Mouse (Mus musculus): ENCODE measurements around the gene Herc1.

Herc1 gene

GRCm38 (mm10) chr9:66492361-66492760 lies 142.1 kb downstream of the Herc1 start:
- no peak for DNase-seq (ENCODE audit: low spot score in 2 of 2)

- no peak for DNase-seq (ENCODE audit: low spot score in 2 of 2)
These were observed 143.7 kb downstream of the Herc1 start for GRCm38 (mm10) chr9:66493992-66494391.

DNA sequence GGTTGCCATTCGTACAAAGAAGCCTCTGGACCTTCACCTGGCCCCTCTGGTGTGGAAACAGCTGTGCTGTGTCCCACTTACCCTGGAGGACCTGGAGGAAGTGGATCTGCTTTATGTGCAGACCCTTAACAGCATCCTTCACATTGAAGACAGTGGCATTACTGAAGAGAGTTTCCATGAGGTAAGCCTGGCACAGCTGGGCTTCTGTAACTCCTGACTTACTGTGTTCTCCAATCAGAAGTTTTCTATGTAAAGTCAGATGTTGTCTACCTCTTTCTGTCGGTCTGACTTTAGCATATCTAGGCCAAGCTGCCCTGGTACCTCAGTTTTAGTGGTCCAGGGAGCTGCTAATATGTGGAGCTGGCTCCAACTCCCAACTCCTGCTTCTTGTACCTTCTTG lies 151.0 kb downstream of the Herc1 start:
- no peak for DNase-seq (ENCODE audit: low spot score in 2 of 2)

DNA sequence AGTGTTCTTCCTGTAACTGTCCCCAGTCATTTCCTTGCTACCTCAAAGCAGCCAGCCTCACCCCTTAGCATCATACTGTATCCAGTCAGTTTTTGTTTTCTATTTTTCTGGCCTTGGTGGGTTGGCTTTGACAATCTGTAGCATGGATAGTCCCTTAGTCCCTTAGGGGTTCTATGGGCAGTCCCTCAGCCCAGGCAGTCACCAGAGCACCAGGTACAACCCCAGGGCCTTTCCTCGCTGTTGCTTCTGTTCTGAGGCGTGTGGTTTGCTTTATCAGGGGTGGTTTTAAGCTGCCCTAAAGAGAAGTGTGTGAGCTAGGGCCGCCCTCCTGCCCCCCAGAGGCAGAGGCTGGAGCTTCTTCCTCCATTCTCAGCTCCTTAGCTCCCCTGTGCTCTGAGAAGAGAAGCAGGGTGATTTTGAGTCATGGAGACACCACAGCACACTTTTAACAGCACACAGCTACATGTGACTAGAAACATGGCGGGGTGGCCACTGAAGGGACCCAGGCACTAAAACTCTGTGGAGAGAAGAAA lies 153.7 kb downstream of the Herc1 start:
- DNase-seq (ENCODE audit: low spot score in 2 of 2), result no peak

- DNase-seq (ENCODE audit: low spot score in 2 of 2), result peak; percentile 72 to 74
These were observed 154.3 kb downstream of the Herc1 start for GRCm38 (mm10) chr9:66504518-66504917.

GRCm38 (mm10) chr9:66505141-66505917 lies 155.1 kb downstream of the Herc1 start:
- no peak for DNase-seq (ENCODE audit: low spot score in 2 of 2)

- DNase-seq (ENCODE audit: low spot score in 2 of 2), result no peak
These were observed 155.8 kb downstream of the Herc1 start for GRCm38 (mm10) chr9:66506011-66506410.

- no peak for DNase-seq (ENCODE audit: low spot score in 2 of 2)
These were observed 156.2 kb downstream of the Herc1 start for GRCm38 (mm10) chr9:66506424-66506823.

- DNase-seq (ENCODE audit: low spot score in 2 of 2), result no peak
These were observed 157.4 kb downstream of the Herc1 start for GRCm38 (mm10) chr9:66507684-66508083.

GRCm38 (mm10) chr9:66508890-66509399 lies 158.7 kb downstream of the Herc1 start:
- DNase-seq (ENCODE audit: low spot score in 2 of 2), result no peak

- DNase-seq (ENCODE audit: low spot score in 2 of 2), result no peak
These were observed 160.1 kb downstream of the Herc1 start for GRCm38 (mm10) chr9:66510351-66510841.

GRCm38 (mm10) chr9:66510944-66511343 lies 160.7 kb downstream of the Herc1 start:
- DNase-seq (ENCODE audit: low spot score in 2 of 2), result no peak

DNA sequence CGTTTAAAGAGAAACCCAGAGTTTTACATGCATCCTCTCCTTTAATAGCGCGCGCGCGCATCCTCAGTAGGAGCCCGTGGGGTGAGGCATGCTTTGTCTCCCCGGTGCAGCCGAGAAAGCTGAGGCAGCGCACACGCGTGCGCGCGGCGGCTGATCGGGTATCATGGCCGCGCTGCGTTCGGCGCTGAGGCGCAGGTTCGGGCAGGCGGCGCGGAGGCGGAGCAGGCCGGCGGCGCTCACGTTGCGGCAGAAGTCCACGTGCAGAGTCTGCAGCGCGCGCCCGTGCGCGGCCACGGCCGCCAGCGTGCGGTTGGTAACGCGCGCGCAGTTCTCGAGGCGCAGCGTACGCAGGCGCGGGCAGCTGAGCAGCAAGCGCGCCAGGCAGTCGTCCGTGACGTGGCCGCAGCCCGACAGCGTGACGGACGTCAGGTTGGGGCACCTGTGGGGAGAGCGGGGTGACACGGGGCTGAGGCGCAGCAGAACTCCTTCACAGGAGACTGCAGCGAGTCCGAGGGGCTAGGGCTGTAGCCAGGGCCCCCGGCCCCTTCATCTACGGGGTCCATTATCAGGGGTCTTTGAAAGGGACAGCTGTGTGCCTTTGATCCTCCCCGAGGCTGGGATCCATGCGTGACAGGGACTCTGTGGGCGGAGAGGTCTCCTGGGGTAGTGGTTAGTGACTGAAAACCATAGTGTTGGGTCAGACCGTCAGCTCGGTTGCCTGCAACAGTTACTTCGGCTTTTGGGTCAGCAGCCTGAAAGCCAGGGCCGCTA lies 161.5 kb downstream of the Herc1 start:
- DNase-seq (ENCODE audit: low spot score in 2 of 2), result peak; percentile 94 to 97

- peak; percentile 81 to 86 for DNase-seq (ENCODE audit: low spot score in 2 of 2)
These were observed 162.1 kb downstream of the Herc1 start for GRCm38 (mm10) chr9:66512351-66512671.

DNA sequence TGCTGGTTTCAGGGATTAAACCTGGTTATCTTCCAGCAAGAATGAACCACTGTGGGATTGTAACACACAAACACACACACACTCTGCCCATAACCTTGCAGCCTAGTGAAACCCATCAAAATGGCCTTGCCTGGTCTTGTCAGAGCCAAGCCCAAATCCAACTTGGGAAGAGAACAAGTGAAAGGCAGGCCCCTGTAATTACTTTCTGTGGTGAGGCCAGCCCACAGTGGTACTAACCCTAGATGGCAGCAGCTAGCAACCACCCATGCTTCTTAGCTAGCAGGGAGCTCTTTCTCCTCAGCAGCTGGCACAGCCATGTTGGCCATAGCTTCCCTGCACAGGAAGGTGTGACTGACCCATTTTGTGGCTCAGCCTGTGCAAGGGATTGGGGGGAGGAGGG lies 162.9 kb downstream of the Herc1 start:
- DNase-seq (ENCODE audit: low spot score in 2 of 2), result no peak

DNA sequence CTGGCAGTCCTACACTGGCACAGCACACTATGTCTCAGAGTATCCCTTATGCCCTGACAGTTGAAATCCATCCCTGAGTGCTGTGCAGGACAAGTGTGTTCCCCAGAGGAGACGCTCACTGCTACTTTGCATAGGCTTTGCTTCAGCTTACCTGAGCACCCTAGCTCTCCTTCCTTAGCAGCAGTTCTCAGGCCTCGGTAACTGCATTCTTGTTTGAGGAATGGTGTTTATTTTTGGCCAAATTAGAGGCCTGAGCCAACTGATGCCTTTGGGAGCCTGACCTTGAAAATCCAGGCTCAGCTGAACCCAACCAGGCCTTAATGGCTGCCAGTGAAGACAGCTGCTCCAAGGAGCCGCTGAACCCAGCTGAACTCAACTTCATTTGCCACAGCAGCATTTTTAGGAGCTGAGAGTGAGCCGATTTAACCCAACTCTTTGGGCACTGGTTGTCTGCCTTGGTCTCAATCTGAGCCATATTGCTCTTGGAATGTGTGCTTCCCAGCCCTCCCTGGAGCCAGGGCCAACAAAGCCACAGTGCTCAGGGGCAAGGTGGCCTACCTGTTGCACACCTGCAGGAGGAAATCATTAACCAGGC lies 163.5 kb downstream of the Herc1 start:
- DNase-seq (ENCODE audit: low spot score in 2 of 2), result no peak

DNA sequence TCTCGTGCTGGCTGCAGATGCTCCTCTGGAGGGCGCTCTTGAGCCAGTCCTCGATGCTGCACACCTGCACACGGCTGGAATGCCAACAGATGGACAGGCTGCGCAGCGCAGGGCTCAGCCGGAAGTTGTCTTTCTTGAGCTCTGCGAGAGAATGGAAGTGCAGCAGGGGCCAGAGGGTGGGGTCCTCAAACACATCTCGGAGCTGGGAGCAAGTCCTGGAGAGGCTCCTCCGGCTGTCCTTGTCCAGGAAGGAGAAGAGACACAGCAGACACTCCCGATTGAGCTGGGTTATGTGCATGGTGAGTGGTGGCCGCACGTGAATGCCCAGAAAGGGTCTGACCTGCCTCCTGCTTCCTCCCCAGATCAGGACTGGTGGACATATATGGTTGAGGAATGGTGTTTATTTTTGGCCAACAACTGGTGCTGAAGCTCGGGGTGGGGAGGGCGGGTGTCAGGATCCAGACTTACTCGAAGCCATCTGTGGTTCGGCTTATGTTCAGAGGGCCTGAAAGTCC lies 164.1 kb downstream of the Herc1 start, which contains the start of gene Fbxl22:
Gene Fbxl22, minus strand, starts transcription at position 338 of the 515 bp plus-strand sequence.
- DNase-seq (ENCODE audit: low spot score in 2 of 2), result no peak

- no peak for DNase-seq (ENCODE audit: low spot score in 2 of 2)
These were observed 164.9 kb downstream of the Herc1 start for GRCm38 (mm10) chr9:66515115-66515514.

GRCm38 (mm10) chr9:66515680-66516210 lies 165.5 kb downstream of the Herc1 start:
- no peak for DNase-seq (ENCODE audit: low spot score in 2 of 2)

DNA sequence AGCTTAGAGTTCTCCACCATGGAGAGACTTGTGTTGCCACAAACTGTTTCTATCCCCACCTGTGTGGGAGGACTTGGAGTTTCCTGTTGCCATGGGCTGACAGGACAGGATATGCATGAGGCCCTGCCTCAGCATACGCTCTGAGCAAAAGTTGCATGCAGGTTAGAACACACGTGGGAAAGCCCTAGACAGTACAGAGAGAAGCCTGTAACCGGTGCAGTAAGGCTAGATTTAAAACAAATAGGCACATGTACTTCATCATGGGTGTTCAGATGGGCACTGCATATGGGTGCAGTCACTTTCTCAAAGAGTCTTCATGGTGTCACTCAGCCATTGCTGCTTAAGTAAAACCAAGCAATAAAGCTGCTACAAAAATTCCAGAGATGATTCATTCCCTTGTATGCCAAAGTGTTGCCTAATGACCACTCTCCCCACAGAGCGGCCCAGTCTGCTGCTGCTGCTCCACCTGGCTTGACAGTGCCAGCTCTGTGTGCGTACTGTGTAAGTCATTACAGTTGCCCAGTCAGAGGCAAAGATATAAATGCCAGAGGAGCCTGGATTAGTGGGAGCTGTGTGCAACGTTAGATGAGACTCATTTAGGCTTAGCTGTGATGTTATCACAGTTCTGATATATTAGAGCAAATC lies 166.2 kb downstream of the Herc1 start:
- no peak for DNase-seq (ENCODE audit: low spot score in 2 of 2)

DNA sequence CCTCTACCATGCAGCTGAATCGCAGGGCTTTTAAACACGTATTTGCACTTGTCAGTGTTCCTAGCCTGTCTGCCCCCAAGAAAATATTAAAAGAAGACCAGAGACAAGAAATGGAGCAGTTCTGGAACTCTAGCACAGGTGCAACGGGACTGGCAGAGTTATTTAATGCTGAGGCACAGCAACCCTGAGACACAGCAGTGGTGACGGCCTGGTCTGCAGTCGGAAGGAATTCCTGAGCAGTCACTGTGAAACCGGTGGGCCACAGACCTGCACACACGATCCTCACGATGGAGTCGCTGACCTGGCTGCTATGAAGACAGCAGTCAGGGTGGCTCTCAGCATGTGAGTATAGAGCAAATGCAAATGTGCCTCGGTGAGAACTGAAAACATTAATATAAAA lies 167.5 kb downstream of the Herc1 start:
- no peak for DNase-seq (ENCODE audit: low spot score in 2 of 2)

Measured in right cerebral cortex, adult 2 months (tissue).